Mouse (Mus musculus): ENCODE data around the gene Dnajc7. TPM values are rescaled to one million over a fixed set of nuclear protein-coding genes. Genes with fewer than 3 reads are reported as not detected.

The Dnajc7 gene
- polyA plus RNA-seq, 2 experiments = 73.3 to 225 TPM

GRCm38 (mm10) chr11:100549466-100549865 lies 70.5 kb downstream of the Dnajc7 start:
- no peak for TF ChIP-seq POLR2A (IDR thresholded peaks at IDR 0.05; ENCODE audit: borderline replicate concordance, extremely low read depth, insufficient read depth, insufficient read length)
- Histone ChIP-seq H3K4me2 (replicated peaks; ENCODE audit: low read depth, low read length, severe bottlenecking) (no peak overlapping the region), H3K4me3 (replicated peaks; ENCODE audit: low read length) (no peak overlapping the region), H3K9ac (ENCODE audit: low read depth, low read length, severe bottlenecking) (no peak overlapping the region), H3K36me3 (ENCODE audit: control insufficient read depth, insufficient read depth, low read length) (no peaks in the 10 kb centered on the region), H3K9me3 (ENCODE audit: control insufficient read depth, low read length) (no peaks in the 10 kb centered on the region), H3K27ac (replicated peaks; ENCODE audit: low read depth, low read length) (no peak overlapping the region), H3K4me1 (ENCODE audit: control insufficient read depth, insufficient read depth, low read length) (peaks cover 12% of the 10 kb centered on the region; the same call in 1 of the 2 replicates), H3K27me3 (ENCODE audit: control insufficient read depth, insufficient read depth, low read length) (no peaks in the 10 kb centered on the region)
- DNase-seq (ENCODE audit: low spot score) (no peak), ATAC-seq (ENCODE audit: low FRiP score, low read depth) (no peak)
- WGBS = 78% methylated on average over 8 of the region's 8 CpGs

GRCm38 (mm10) chr11:100548141-100548540 lies 71.8 kb downstream of the Dnajc7 start:
- ATAC-seq (ENCODE audit: low FRiP score, low read depth) (no peak), DNase-seq (ENCODE audit: low spot score) (no peak)
- Histone ChIP-seq H3K4me1 (ENCODE audit: control insufficient read depth, insufficient read depth, low read length) (peaks cover 12% of the 10 kb centered on the region; the same call in 1 of the 2 replicates), H3K27ac (replicated peaks; ENCODE audit: low read depth, low read length) (no peak overlapping the region), H3K9ac (ENCODE audit: low read depth, low read length, severe bottlenecking) (no peak overlapping the region), H3K4me2 (replicated peaks; ENCODE audit: low read depth, low read length, severe bottlenecking) (no peak overlapping the region), H3K4me3 (replicated peaks; ENCODE audit: low read length) (no peak overlapping the region), H3K36me3 (ENCODE audit: control insufficient read depth, insufficient read depth, low read length) (no peaks in the 10 kb centered on the region), H3K9me3 (ENCODE audit: control insufficient read depth, low read length) (no peaks in the 10 kb centered on the region), H3K27me3 (ENCODE audit: control insufficient read depth, insufficient read depth, low read length) (no peaks in the 10 kb centered on the region)
- 82% methylated on average over 6 of the region's 6 CpGs for WGBS
- no peak for TF ChIP-seq POLR2A (IDR thresholded peaks at IDR 0.05; ENCODE audit: borderline replicate concordance, extremely low read depth, insufficient read depth, insufficient read length)

GRCm38 (mm10) chr11:100546955-100547354 lies 73.0 kb downstream of the Dnajc7 start:
- Histone ChIP-seq H3K36me3 (ENCODE audit: control insufficient read depth, insufficient read depth, low read length) (no peaks in the 10 kb centered on the region), H3K9ac (ENCODE audit: low read depth, low read length, severe bottlenecking) (no peak overlapping the region), H3K4me3 (replicated peaks; ENCODE audit: low read length) (no peak overlapping the region), H3K9me3 (ENCODE audit: control insufficient read depth, low read length) (no peaks in the 10 kb centered on the region), H3K4me1 (ENCODE audit: control insufficient read depth, insufficient read depth, low read length) (peaks cover 12% of the 10 kb centered on the region; the same call in 1 of the 2 replicates), H3K4me2 (replicated peaks; ENCODE audit: low read depth, low read length, severe bottlenecking) (no peak overlapping the region), H3K27ac (replicated peaks; ENCODE audit: low read depth, low read length) (no peak overlapping the region), H3K27me3 (ENCODE audit: control insufficient read depth, insufficient read depth, low read length) (no peaks in the 10 kb centered on the region)
- DNase-seq (ENCODE audit: low spot score) (no peak), ATAC-seq (ENCODE audit: low FRiP score, low read depth) (no peak)
- TF ChIP-seq POLR2A (IDR thresholded peaks at IDR 0.05; ENCODE audit: borderline replicate concordance, extremely low read depth, insufficient read depth, insufficient read length) = no peak
- 88% methylated on average over 6 of the region's 6 CpGs for WGBS

- peak overlapping the region; percentile 57 for H3K9ac ChIP-seq (ENCODE audit: low read depth, low read length, severe bottlenecking)
- no peak for TF ChIP-seq POLR2A (IDR thresholded peaks at IDR 0.05; ENCODE audit: borderline replicate concordance, extremely low read depth, insufficient read depth, insufficient read length)
- 28% methylated on average over 7 of the region's 7 CpGs for WGBS
These were observed 74.3 kb downstream of the Dnajc7 start for GRCm38 (mm10) chr11:100545746-100546085.

GRCm38 (mm10) chr11:100544832-100545745 lies 74.9 kb downstream of the Dnajc7 start, which contains the start of gene Ttc25:
Gene Ttc25 (plus strand): TSS chr11:100545607.
- WGBS = 5% methylated on average over 28 of the region's 28 CpGs
- Histone ChIP-seq H3K4me2 (replicated peaks; ENCODE audit: low read depth, low read length, severe bottlenecking) (peak within 1 kb of the TSS; percentile 65), H3K4me3 (replicated peaks; ENCODE audit: low read length) (peak within 1 kb of the TSS; percentile 42), H3K27me3 (ENCODE audit: control insufficient read depth, insufficient read depth, low read length) (no peaks in the 10 kb centered on the region), H3K4me1 (ENCODE audit: control insufficient read depth, insufficient read depth, low read length) (peaks cover 12% of the 10 kb centered on the region; the same call in 1 of the 2 replicates), H3K9ac (ENCODE audit: low read depth, low read length, severe bottlenecking) (peak within 1 kb of the TSS; percentile 57), H3K36me3 (ENCODE audit: control insufficient read depth, insufficient read depth, low read length) (no peaks in the 10 kb centered on the region), H3K9me3 (ENCODE audit: control insufficient read depth, low read length) (no peaks in the 10 kb centered on the region), H3K27ac (replicated peaks; ENCODE audit: low read depth, low read length) (peak within 1 kb of the TSS; percentile 40; the same call in 1 of the 2 replicates)
- ATAC-seq (ENCODE audit: low FRiP score, low read depth) = peak; percentile 96
- TF ChIP-seq POLR2A (IDR thresholded peaks at IDR 0.05; ENCODE audit: borderline replicate concordance, extremely low read depth, insufficient read depth, insufficient read length) = peak; percentile 92; the same call in 1 of the 2 replicates
- peak; percentile 92 for DNase-seq (ENCODE audit: low spot score)

More at GRCm38 (mm10) chr11:100545746-100546085, 74.3 kb downstream of the Dnajc7 start:
- H3K9me3 ChIP-seq (ENCODE audit: control insufficient read depth, low read length) = no peaks in the 10 kb centered on the region
- ATAC-seq (ENCODE audit: low FRiP score, low read depth) = peak; percentile 24; the same call in 1 of the 2 replicates
- H3K36me3 ChIP-seq (ENCODE audit: control insufficient read depth, insufficient read depth, low read length) = no peaks in the 10 kb centered on the region
- peak overlapping the region; percentile 65 for H3K4me2 ChIP-seq (replicated peaks; ENCODE audit: low read depth, low read length, severe bottlenecking)
- no peaks in the 10 kb centered on the region for H3K27me3 ChIP-seq (ENCODE audit: control insufficient read depth, insufficient read depth, low read length)
- H3K27ac ChIP-seq (replicated peaks; ENCODE audit: low read depth, low read length) = peak overlapping the region; percentile 40; the same call in 1 of the 2 replicates
- no peak for DNase-seq (ENCODE audit: low spot score)
- H3K4me3 ChIP-seq (replicated peaks; ENCODE audit: low read length) = peak overlapping the region; percentile 42
- H3K4me1 ChIP-seq (ENCODE audit: control insufficient read depth, insufficient read depth, low read length) = peaks cover 12% of the 10 kb centered on the region; the same call in 1 of the 2 replicates
